ENCODE assay signal across 12 mouse cellular contexts in genomic region chr10:99568424-99568823, GRCm38 (mm10).
DNase-seq lines count a peak whose midpoint lies in the region; ATAC-seq and TF ChIP-seq lines count a peak whose summit lies in the region.
"Had no signal": no experiment of that assay in that cellular context is flagged by ENCODE, and none has a peak within 500 bp of the region (broad histone marks: within the 10 kb centered on the region; RNA-seq: fewer than 3 reads in every experiment).

No protein-coding gene starts in this region.

- H3K4me3 ChIP-seq in heart, embryonic 16.5 days (ENCODE audit: low read length), result no peak overlapping the region
- H3K4me3 ChIP-seq in lung, embryonic 14.5 days (ENCODE audit: low read depth, low read length), result no peak overlapping the region
- no peak overlapping the region for H3K4me3 ChIP-seq in midbrain, embryonic 11.5 days (ENCODE audit: low read depth, low read length)
- H3K4me3 ChIP-seq: hindbrain, embryonic 12.5 days had no signal

- H3K4me2 ChIP-seq in heart, embryonic 16.5 days (ENCODE audit: low read depth, low read length), result no peak overlapping the region
- no peak overlapping the region for H3K4me2 ChIP-seq in lung, embryonic 14.5 days
- no peak overlapping the region for H3K4me2 ChIP-seq in midbrain, embryonic 11.5 days
- H3K4me2 ChIP-seq: hindbrain, embryonic 12.5 days; liver, embryonic 11.5 days had no signal

- H3K27ac ChIP-seq in heart, embryonic 16.5 days (ENCODE audit: low read length), result no peak overlapping the region
- no peak overlapping the region for H3K27ac ChIP-seq in lung, embryonic 14.5 days (ENCODE audit: low read depth)
- H3K27ac ChIP-seq in midbrain, embryonic 11.5 days (ENCODE audit: low read depth, low read length), result no peak overlapping the region
- H3K27ac ChIP-seq: hindbrain, embryonic 12.5 days; stomach, postnatal 0 days had no signal

- no peak for TF ChIP-seq CTCF in lung, embryonic 14.5 days (IDR thresholded peaks at IDR 0.05; ENCODE audit: low read depth)

- no peaks in the 10 kb centered on the region for H3K27me3 ChIP-seq in heart, embryonic 16.5 days (ENCODE audit: control insufficient read depth, insufficient read depth, low read length)
- no peaks in the 10 kb centered on the region for H3K27me3 ChIP-seq in lung, embryonic 14.5 days (ENCODE audit: insufficient read depth, low read length)
- no peaks in the 10 kb centered on the region for H3K27me3 ChIP-seq in midbrain, embryonic 11.5 days (ENCODE audit: control insufficient read depth, insufficient read depth, low read length)
- H3K27me3 ChIP-seq: CH12.LX; hindbrain, embryonic 12.5 days had no signal

- no peak overlapping the region for H3K9ac ChIP-seq in heart, embryonic 16.5 days (ENCODE audit: low read length)
- no peak overlapping the region for H3K9ac ChIP-seq in lung, embryonic 14.5 days
- H3K9ac ChIP-seq in midbrain, embryonic 11.5 days (ENCODE audit: low read length), result no peak overlapping the region
- H3K9ac ChIP-seq: hindbrain, embryonic 12.5 days had no signal

- 0 out of 2 replicates have a peak, but pooled peaks have one; percentile 41 for ATAC-seq in heart, embryonic 16.5 days (replicated peaks; ENCODE audit: extremely low read depth, insufficient read depth, low FRiP score)
- no peak for ATAC-seq in lung, embryonic 14.5 days (ENCODE audit: insufficient read depth)
- ATAC-seq in midbrain, embryonic 11.5 days (ENCODE audit: low FRiP score), result no peak

- H3K36me3 ChIP-seq in heart, embryonic 16.5 days (ENCODE audit: control insufficient read depth, insufficient read depth), result no peaks in the 10 kb centered on the region
- no peaks in the 10 kb centered on the region for H3K36me3 ChIP-seq in lung, embryonic 14.5 days (ENCODE audit: insufficient read depth)
- H3K36me3 ChIP-seq in midbrain, embryonic 11.5 days (ENCODE audit: control insufficient read depth, insufficient read depth, low read length), result no peaks in the 10 kb centered on the region
- H3K36me3 ChIP-seq: hindbrain, embryonic 12.5 days had no signal

- WGBS in heart, embryonic 16.5 days, result 8% methylated on average over 5 of the region's 5 CpGs
- WGBS in lung, embryonic 14.5 days, result 43% methylated on average over 5 of the region's 5 CpGs
- whole genome bisulfite sequencing in midbrain, embryonic 11.5 days, result 86% methylated on average over 5 of the region's 5 CpGs

- H3K4me1 ChIP-seq in heart, embryonic 16.5 days (ENCODE audit: control insufficient read depth, insufficient read depth, low read length), result 0 out of 2 replicates have a peak, but pooled peaks cover 3% of the 10 kb centered on the region
- 0 out of 2 replicates have a peak, but pooled peaks cover 4% of the 10 kb centered on the region for H3K4me1 ChIP-seq in lung, embryonic 14.5 days (ENCODE audit: insufficient read depth)
- no peaks in the 10 kb centered on the region for H3K4me1 ChIP-seq in midbrain, embryonic 11.5 days (ENCODE audit: control insufficient read depth, insufficient read depth, low read length)

- H3K9me3 ChIP-seq in heart, embryonic 16.5 days (replicated peaks; ENCODE audit: control insufficient read depth, low read length), result no peaks in the 10 kb centered on the region
- H3K9me3 ChIP-seq in lung, embryonic 14.5 days (ENCODE audit: low read depth, low read length), result no peaks in the 10 kb centered on the region
- H3K9me3 ChIP-seq in midbrain, embryonic 11.5 days (ENCODE audit: control insufficient read depth, low read length), result no peaks in the 10 kb centered on the region
- H3K9me3 ChIP-seq: hindbrain, embryonic 12.5 days had no signal

- DNase-seq in heart, adult 9 months (ENCODE audit: low spot score in 2 of 2), result no peak
- DNase-seq in MN1 (ENCODE audit: low spot score), result peak; percentile 49
- peak; percentile 65 to 69 for DNase-seq in adrenal gland, postnatal 36 days
- DNase-seq in lung, embryonic 14.5 days, result peak; percentile 71
- no peak for DNase-seq in midbrain, embryonic 11.5 days (ENCODE audit: low spot score, missing footprints)
- DNase-seq in right cerebral cortex, postnatal 14 days, result no peak
- no peak for DNase-seq in thymus, postnatal 0 days (ENCODE audit: low spot score)

Comparison
In these comparisons a context has a peak if more than half of its experiments do, and no peak if none do; other contexts are left out.
1. DNase-seq: peak in MN1 (single experiment), adrenal gland, postnatal 36 days (2 of 2) and lung, embryonic 14.5 days (single experiment); none in heart, adult 9 months (0 of 2), midbrain, embryonic 11.5 days (single experiment), right cerebral cortex, postnatal 14 days (single experiment) and thymus, postnatal 0 days (single experiment).